Mouse (Mus musculus) embryonic fibroblast, embryonic 13.5 days (primary cell): ENCODE measurements around the gene Rgs6. TPM values are rescaled to one million over a fixed set of nuclear protein-coding genes. Genes with fewer than 3 reads are reported as not detected.

ENCODE experiments used
- H3K27ac ChIP-seq: 2 replicates; pipeline ENCODE4 v1.5.1; 2012; ENCODE audit warnings: low read length, control low read depth, inconsistent platforms; ENCODE audit not compliant: insufficient read depth
- H3K4me1 ChIP-seq: 2 replicates; pipeline ENCODE4 v1.6.1; 2011; ENCODE audit warnings: low read length; ENCODE audit not compliant: control insufficient read depth, insufficient read depth
- H3K4me3 ChIP-seq: 2 replicates; pipeline ENCODE4 v1.5.1; 2011; ENCODE audit warnings: mild to moderate bottlenecking, control low read depth, low read length; ENCODE audit not compliant: insufficient read depth
- CTCF ChIP-seq: IDR thresholded peaks from 2 replicates; pipeline ENCODE4 v1.5.1; 2011; ENCODE audit warnings: mild to moderate bottlenecking, control low read depth, low read length, moderate library complexity, borderline replicate concordance; ENCODE audit not compliant: insufficient read depth
- POLR2A ChIP-seq: IDR thresholded peaks from 2 replicates; pipeline ENCODE4 v1.6.1; 2011; ENCODE audit warnings: low read depth, mild to moderate bottlenecking, control low read depth, low read length, moderate library complexity
- polyA plus RNA-seq: library from polyadenylated mRNA; stranded (reverse); fragments of >200 nt; gene quantifications from 2 replicates; pipeline ENCODE4 v1.2.4, GENCODE M21; 2011; ENCODE audit warnings: low read depth; ENCODE audit not compliant: missing spikeins, insufficient read length

The Rgs6 gene
- polyA plus RNA-seq, 1 experiment, result 3.0 TPM

DNA sequence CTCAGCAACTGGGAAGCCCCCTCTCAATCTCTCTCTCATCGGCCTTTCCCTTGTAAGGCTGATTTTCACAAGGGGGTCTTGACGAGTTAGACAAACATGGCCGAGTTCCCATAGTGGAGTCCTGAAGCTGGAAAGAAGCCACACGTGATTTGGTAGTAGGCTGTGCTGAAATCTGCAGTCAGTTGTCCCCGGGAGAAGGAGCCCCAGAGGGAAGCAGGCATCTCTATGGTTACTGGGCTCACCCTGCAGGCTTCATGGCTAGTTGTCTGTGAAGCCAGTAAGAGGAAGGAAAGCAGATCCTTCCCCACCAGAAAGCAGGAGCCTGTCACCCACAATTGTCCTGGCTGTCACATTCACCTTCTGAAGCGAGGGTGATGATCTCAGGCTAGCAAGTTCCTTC is 231.2 kb downstream of the Rgs6 start:
- H3K4me1 ChIP-seq, result peaks cover 12% of the 10 kb centered on the region
- H3K27ac ChIP-seq, result no peak overlapping the region
- no peak overlapping the region for H3K4me3 ChIP-seq
- TF ChIP-seq POLR2A (no peak), CTCF (no peak)

DNA sequence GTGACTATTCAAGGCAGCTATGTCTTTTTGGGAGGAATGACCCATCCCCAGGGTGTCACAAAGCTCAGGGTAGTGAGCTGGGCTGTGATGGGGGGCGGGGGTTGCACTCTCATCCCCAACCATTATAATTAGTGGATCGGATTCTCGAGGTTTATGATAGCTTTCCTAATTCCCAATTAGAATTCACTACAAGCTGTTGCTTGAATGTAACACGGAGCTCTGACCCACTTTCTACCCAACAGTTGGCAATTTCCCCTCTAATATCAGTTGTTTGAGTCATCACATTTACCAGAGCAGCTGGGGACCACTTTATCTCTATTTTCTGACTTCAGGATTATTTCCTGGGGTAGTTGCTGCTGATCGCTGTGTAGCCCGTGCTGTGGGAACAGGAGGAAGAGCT is 231.9 kb downstream of the Rgs6 start:
- TF ChIP-seq CTCF, result no peak
- TF ChIP-seq POLR2A, result no peak
- Histone ChIP-seq H3K4me3 (no peak overlapping the region), H3K4me1 (peaks cover 10% of the 10 kb centered on the region), H3K27ac (no peak overlapping the region)

DNA sequence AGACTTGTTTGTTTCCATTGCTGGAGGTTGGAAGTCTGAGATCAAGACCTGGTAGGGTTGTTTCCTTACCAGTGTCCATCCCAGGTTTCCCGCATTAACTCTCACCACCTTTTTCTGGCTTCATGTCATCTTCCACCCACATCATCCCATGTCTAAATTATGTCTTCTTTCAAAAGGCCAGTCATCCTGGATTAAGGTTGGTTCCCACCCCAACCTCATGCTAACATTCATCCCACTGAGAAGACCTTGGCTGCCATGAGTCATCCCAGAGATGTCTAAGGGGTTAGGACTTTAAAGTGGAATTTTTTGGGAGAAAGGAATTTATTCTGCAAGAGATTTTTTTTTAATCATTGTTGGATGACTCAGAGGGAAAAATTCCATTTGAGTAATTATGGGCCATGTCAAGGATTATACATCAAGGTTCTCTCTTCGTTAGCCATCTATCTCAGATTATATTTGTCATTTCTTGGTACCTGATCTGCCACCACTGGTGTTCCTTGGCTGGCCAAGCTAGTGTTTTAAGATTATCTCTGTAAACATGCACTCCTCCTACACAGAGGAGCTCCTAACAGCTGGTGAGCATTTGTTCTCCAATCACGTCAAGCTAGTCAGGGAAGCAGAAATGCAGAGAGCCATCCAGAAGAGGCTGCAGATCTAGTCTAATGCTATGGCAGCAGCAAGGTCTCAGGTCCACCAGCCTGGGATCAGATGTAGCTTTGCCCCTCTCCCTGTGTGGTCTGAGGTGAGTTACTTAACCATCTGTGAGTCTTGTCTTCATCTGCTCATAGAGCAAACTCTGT is 234.9 kb downstream of the Rgs6 start:
- TF ChIP-seq POLR2A (no peak), CTCF (no peak)
- peak overlapping the region; percentile 30; the same call in 1 of the 2 replicates for H3K27ac ChIP-seq
- peaks cover 11% of the 10 kb centered on the region; the same call in 1 of the 2 replicates for H3K4me1 ChIP-seq
- no peak overlapping the region for H3K4me3 ChIP-seq

DNA sequence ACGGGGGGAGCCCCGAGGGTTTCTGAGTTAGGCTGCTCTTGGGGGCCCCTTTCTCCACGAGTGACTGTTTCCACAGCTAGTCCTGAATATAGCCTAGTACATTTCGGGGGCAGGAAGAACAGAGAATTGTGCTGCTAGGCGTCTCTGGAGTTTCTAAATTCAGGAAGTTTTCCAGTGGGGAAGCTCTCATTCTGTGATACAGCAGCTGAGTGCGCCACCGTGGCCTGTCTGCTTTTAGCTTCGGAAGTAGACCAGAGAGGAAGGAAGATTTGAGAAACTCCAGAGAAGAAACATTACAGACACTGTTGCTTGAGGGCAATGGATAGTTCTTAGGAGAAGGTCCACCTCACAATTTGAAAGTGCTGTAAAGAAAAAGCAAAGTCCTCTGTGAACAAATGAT is 242.2 kb downstream of the Rgs6 start:
- TF ChIP-seq CTCF (no peak), POLR2A (no peak)

DNA sequence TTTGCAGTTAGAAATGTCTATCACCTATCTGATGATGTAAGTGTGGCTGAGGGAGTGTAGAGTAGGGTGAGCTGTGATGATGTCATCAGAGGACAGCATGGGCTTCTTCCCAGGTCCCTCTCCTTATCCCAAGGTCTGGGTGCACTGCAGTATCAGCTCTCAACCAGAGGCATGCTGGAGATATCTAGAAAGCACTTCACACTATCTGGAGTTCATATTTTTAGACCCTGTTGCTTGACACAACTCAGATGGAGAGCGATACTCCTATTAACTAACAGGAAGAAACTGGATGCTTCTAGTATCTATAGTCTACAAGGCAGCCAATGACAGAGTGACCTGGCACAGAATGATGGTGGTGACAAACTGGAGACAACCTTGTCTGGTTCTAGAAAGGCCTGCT is 250.5 kb downstream of the Rgs6 start:
- no peak overlapping the region for H3K27ac ChIP-seq
- H3K4me1 ChIP-seq, result no peaks in the 10 kb centered on the region
- H3K4me3 ChIP-seq, result no peak overlapping the region
- TF ChIP-seq POLR2A (no peak), CTCF (no peak)

More for the DNA sequence above, 242.2 kb downstream of the Rgs6 start:
- Histone ChIP-seq H3K4me1 (peaks cover 5% of the 10 kb centered on the region; the same call in 1 of the 2 replicates), H3K4me3 (no peak overlapping the region), H3K27ac (no peak overlapping the region)

DNA sequence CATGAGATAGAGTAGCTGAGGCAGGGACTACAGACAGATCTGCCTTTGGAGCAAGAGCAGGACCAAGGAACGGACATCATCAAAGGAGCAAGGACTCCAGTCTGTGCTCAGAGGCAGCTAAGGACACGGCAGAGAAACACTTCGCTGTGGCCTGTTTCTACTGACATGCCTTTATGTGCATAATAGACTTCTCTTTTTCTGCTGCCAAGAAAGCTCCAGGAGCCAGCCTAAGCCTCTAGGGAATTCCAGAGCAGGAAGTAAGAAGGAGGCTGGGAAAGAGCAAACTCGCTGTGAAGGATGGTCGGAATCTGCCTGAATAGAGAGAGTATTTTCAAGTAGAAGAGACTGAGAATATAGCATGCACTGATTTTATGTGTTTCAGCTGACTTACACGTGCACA is 253.5 kb downstream of the Rgs6 start:
- Histone ChIP-seq H3K4me3 (no peak overlapping the region), H3K27ac (no peak overlapping the region), H3K4me1 (no peaks in the 10 kb centered on the region)
- TF ChIP-seq CTCF (no peak), POLR2A (no peak)

DNA sequence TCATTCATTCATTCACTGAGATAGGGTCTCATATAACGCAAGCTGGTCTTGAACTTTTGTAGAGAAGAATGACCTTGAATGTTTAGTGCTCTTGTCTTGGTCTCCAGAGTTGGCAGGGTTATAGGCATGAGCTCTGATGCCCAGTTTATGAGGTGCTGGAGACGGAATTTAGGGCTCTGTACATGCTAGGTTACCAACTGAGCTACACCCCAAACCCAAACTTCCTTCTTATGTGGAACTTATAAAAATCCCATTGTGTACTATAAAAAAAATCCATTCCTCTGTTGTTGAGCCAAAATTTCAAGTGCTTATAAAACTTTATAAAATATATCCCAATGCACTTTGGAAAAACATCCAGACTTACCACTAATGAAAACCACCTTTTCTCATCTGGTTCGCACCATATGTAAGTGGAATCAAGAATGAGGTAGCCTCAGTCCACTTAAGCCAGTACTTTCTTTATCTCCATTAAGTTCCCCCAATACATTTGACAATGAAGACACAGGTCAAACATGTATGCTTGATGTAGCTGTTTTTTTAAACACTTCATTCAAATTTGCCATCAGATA is 260.3 kb downstream of the Rgs6 start:
- TF ChIP-seq CTCF (no peak), POLR2A (no peak)
- no peaks in the 10 kb centered on the region for H3K4me1 ChIP-seq
- H3K4me3 ChIP-seq, result no peak overlapping the region
- no peak overlapping the region for H3K27ac ChIP-seq

DNA sequence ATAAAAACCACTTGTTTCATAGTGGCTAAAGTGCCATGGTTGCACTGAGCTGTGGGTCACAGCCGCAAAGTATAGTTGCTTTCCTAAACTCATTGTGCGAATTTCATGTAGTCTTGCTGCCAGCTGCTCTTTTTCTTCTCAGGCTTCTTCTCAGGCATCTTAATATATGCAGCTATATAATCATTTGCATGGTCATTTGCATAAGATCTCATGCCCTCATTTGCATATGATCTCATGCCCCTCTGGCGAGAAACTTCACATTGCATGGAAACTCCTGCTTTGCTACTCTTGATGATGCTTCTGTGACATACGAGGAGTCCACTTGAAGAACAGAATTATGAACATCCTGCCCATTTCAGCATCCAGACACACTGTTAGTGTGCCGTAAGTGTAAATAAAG is 266.8 kb downstream of the Rgs6 start:
- H3K4me3 ChIP-seq, result no peak overlapping the region
- TF ChIP-seq CTCF (no peak), POLR2A (no peak)
- H3K27ac ChIP-seq, result no peak overlapping the region
- H3K4me1 ChIP-seq, result no peaks in the 10 kb centered on the region

DNA sequence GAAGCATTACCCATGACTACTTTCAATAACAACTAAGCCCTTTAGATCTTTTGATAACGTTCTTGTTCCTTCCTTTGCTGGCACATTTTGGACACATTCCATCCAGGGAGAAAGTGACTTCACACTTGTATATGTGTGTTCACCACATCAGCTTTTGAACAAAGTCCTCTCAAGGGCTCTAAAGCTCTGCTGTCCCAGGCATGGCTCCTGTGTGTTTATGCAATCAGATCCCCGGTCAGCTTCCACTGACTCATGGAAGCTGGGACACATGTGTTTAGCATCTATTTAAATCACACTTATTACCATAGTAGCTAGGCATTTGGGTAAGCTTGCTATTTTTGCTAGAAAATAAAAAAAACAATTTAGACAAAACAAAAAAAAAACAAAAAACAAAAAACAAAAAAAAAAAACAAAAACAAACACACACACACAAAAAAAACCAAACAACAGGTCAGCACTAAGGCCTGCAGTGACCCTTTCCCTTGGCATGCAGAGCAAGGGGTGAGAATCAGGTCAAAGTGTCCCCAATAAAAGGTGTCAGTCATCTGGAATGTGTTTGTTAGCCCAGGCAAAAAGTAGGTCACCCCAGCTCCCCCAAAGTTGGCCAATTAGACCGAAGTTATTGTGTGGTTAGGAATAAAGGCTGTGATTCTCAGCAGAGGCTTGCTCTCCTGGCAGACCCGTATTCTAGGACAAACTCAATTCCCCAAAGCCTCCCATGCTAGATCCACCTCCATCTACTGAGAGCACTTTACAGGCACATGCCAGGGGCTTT is 267.4 kb downstream of the Rgs6 start:
- Histone ChIP-seq H3K4me3 (no peak overlapping the region), H3K4me1 (no peaks in the 10 kb centered on the region), H3K27ac (no peak overlapping the region)
- TF ChIP-seq CTCF, result no peak
- no peak for TF ChIP-seq POLR2A

DNA sequence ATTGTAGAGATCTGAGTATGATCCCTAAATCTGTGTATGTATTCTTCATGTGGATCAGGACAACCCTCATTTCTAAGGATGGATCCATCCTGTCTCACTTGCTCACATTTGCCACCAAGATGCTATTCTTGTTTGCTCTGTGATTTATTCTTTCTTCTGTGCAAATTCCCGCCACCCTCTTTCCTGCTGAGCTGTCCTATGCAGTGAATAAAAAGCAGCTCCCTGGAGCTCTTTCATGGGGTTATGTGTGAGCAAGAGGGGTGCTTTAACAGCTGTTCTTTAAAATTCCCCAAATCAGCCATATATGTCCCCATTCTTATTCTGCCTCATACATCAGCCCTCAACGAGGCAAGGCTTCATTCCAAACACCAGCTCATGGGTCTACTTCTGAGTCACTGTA is 277.6 kb downstream of the Rgs6 start:
- H3K27ac ChIP-seq, result no peak overlapping the region
- no peak overlapping the region for H3K4me3 ChIP-seq
- TF ChIP-seq CTCF (no peak), POLR2A (no peak)
- H3K4me1 ChIP-seq, result no peaks in the 10 kb centered on the region
